Mouse (Mus musculus) testis, adult 2 months (tissue): Measurements from ENCODE around the gene Krt12.

ENCODE experiments used
- CTCF ChIP-seq: fragments of 200-500 bp; IDR thresholded peaks from 2 replicates; pipeline ENCODE4 v1.5.1; 2012; ENCODE audit warnings: low read depth, mild to moderate bottlenecking, inconsistent platforms, low read length, moderate library complexity; ENCODE audit not compliant: control insufficient read depth, insufficient read depth, insufficient replicate concordance
- POLR2A ChIP-seq: fragments of 200-500 bp; IDR thresholded peaks from 2 replicates; pipeline ENCODE4 v1.6.1; 2012; ENCODE audit warnings: low read depth, mild to moderate bottlenecking, inconsistent platforms, low read length, moderate library complexity; ENCODE audit not compliant: control insufficient read depth

GRCm38 (mm10) chr11:99439465-99439864 is 17.4 kb upstream of the Krt12 start:
- TF ChIP-seq CTCF = no peak
- no peak for TF ChIP-seq POLR2A
